Mouse (Mus musculus) lung, adult 2 months (tissue): ENCODE data around the gene Adam12.

Source experiments
- CTCF ChIP-seq: fragments of 200-500 bp; IDR thresholded peaks from 2 replicates; pipeline ENCODE4 v1.5.1; 2011; ENCODE audit warnings: mild to moderate bottlenecking, low read length, control low read depth; ENCODE audit not compliant: insufficient read depth
- POLR2A ChIP-seq: fragments of 200-500 bp; IDR thresholded peaks from 2 replicates; pipeline ENCODE4 v1.6.1; 2011; ENCODE audit warnings: low read depth, mild to moderate bottlenecking, control low read depth, low read length, borderline replicate concordance; ENCODE audit errors: extremely low read depth

GRCm38 (mm10) chr7:134181056-134181455 is 50.9 kb downstream of the Adam12 start:
- TF ChIP-seq CTCF: no peak
- no peak for TF ChIP-seq POLR2A
